Mouse (Mus musculus) hematopoietic stem cell, adult 5-6 weeks (primary cell): ENCODE results near the gene Igflr1. TPM values are rescaled to one million over a fixed set of nuclear protein-coding genes. Genes with fewer than 3 reads are reported as not detected.

Source experiments
- ATAC-seq, 2 experiments: fragments of 125-278 bp in 1 of 2; replicated peaks in 1 of 2; 2 replicates each; pipeline ENCODE4 v1.8.0; 2016 to 2017; ENCODE audit warnings: inconsistent platforms in 2 of 2, mild to moderate bottlenecking in 2 of 2, moderate number of reproducible peaks in 2 of 2, low read depth in 1 of 2, moderate TSS enrichment in 1 of 2; ENCODE audit not compliant: low FRiP score in 2 of 2, poor library complexity in 2 of 2, severe bottlenecking in 2 of 2, insufficient read depth in 1 of 2, low TSS enrichment in 1 of 2
- total RNA-seq: library from RNA; stranded (forward); fragments of 172-1452, 232-1000 nt; gene quantifications from 2 replicates; pipeline ENCODE4 v1.2.3, GENCODE M21; 2017

Gene Igflr1
- total RNA-seq, 1 experiment from 2014 or later = not detected

- ATAC-seq = no peak
Observed at GRCm38 (mm10) chr7:30596093-30596492, 30.9 kb downstream of the Igflr1 start.

- no peak for ATAC-seq
Observed at GRCm38 (mm10) chr7:30596811-30597210, 31.6 kb downstream of the Igflr1 start.

- no peak for ATAC-seq
Observed at GRCm38 (mm10) chr7:30598786-30599185, 33.6 kb downstream of the Igflr1 start, which contains the start of gene Zbtb32. TSS of gene Zbtb32 (minus strand) at chr7:30598909.

GRCm38 (mm10) chr7:30599933-30600353, 34.7 kb downstream of the Igflr1 start:
- ATAC-seq = peak; percentile 99

GRCm38 (mm10) chr7:30600651-30601050, 35.4 kb downstream of the Igflr1 start:
- ATAC-seq = no peak

- ATAC-seq = no peak
Observed at GRCm38 (mm10) chr7:30602583-30602982, 37.4 kb downstream of the Igflr1 start.

GRCm38 (mm10) chr7:30604424-30604823, 39.2 kb downstream of the Igflr1 start:
- ATAC-seq = no peak

- no peak for ATAC-seq
Observed at GRCm38 (mm10) chr7:30604944-30605343, 39.7 kb downstream of the Igflr1 start.

- ATAC-seq = peak; percentile 56 to 84; a peak in 3 of 4 replicates
Observed at GRCm38 (mm10) chr7:30607706-30608309, 42.6 kb downstream of the Igflr1 start.

- no peak for ATAC-seq
Observed at GRCm38 (mm10) chr7:30608476-30608875, 43.2 kb downstream of the Igflr1 start.

GRCm38 (mm10) chr7:30610043-30610442, 44.8 kb downstream of the Igflr1 start:
- no peak for ATAC-seq

- no peak for ATAC-seq
Observed at GRCm38 (mm10) chr7:30612654-30613402, 47.6 kb downstream of the Igflr1 start, which contains the start of gene Upk1a. TSS of gene Upk1a (minus strand) at chr7:30612847.

- ATAC-seq = peak; percentile 59 to 72; a peak in 2 of 4 replicates
Observed at GRCm38 (mm10) chr7:30613529-30614112, 48.4 kb downstream of the Igflr1 start.

GRCm38 (mm10) chr7:30614454-30614853, 49.2 kb downstream of the Igflr1 start:
- ATAC-seq = peak; percentile 59 to 61; a peak in 1 of 4 replicates

GRCm38 (mm10) chr7:30615049-30615760, 50.0 kb downstream of the Igflr1 start:
- ATAC-seq = no peak
